Mouse (Mus musculus): Measurements from ENCODE around the gene Gmps. TPM values are rescaled to one million over a fixed set of nuclear protein-coding genes. Genes with fewer than 3 reads are reported as not detected.

Gmps gene
- 35.4 and 36.9 TPM in 2 replicates for polyA plus RNA-seq (2015; fragmentation: Nextera tagmentation; extraction: Ambion mirVana)

GRCm38 (mm10) chr3:63975955-63976908, at the start of gene Gmps:
Gmps (plus strand) TSS chr3:63976106.
- ATAC-seq (ENCODE audit: extremely low read depth, insufficient number of reproducible peaks, low FRiP score, low TSS enrichment): peak; percentile 92
- peak within 1 kb of the TSS; percentile 75 for H3K4me2 ChIP-seq
- H3K36me3 ChIP-seq: peaks cover 17% of the 10 kb centered on the region
- H3K27ac ChIP-seq (replicated peaks): peak within 1 kb of the TSS; percentile 94
- H3K4me1 ChIP-seq: peaks cover 28% of the 10 kb centered on the region
- peak within 1 kb of the TSS; percentile 89 for H3K4me3 ChIP-seq
- H3K9ac ChIP-seq: peak within 1 kb of the TSS; percentile 97
- WGBS: under 1% methylated on average over 67 of the region's 67 CpGs
- H3K9me3 ChIP-seq: no peaks in the 10 kb centered on the region
- H3K27me3 ChIP-seq (replicated peaks): no peaks in the 10 kb centered on the region

DNA sequence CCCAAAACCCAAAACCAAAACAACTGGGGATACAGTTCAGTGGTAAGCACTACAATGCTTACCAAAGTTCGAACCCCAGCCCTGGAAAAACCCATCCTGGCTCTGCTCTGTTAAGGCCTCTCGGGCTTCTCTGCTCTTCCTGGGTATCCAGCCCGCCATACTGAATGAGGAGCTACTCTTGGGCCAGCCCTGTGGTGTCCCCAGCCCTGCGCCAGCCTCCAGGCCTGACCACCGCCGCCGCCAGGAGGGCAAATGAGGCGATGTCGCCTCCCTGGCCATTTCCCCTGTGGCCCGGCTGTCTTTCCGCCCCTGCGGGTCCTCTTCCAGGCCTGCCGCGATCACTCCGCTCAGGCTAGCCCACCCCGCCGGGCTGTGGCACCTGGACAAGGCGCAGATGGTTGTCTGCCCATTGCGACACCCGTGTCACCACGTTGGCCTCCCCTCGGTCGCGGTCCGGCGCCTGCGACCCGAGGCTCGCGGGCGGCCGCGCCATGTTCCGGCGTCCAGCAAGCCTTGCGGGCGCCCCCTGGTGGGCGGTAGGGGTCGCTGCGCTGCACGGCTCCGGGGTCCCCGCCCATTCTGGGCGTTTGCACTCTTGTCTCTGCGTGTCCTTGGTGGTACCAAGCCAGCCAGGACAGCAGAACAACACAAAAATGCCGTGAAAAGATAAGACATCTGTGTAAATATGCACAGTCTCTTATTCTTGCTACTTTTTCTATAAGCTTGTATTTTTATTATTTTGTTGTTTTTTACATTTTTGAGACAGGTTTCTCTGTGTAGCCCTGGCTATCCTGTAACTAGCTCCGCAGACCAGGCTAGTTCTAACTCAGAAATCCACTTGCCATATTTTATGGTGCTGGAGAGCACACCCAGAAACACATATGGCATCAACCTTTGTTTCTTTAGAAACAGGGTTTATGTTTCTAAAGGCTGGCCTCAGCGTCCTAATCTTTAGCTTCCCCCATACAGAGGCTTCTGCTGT, 46.7 kb upstream of the Gmps start, which contains the start of gene E130311K13Rik:
TSS of gene E130311K13Rik (minus strand) at position 595 of the 982 bp plus-strand sequence.
- Histone ChIP-seq H3K27me3 (replicated peaks) (no peaks in the 10 kb centered on the region), H3K9me3 (no peaks in the 10 kb centered on the region), H3K36me3 (0 out of 2 replicates have a peak, but pooled peaks cover 4% of the 10 kb centered on the region), H3K4me2 (peak within 1 kb of the TSS; percentile 70), H3K9ac (peak within 1 kb of the TSS; percentile 92), H3K4me3 (peak within 1 kb of the TSS; percentile 67), H3K4me1 (0 out of 2 replicates have a peak, but pooled peaks cover 3% of the 10 kb centered on the region), H3K27ac (replicated peaks) (peak within 1 kb of the TSS; percentile 75)
- 4% methylated on average over 48 of the region's 48 CpGs for WGBS
- peak; percentile 81 for ATAC-seq (ENCODE audit: extremely low read depth, insufficient number of reproducible peaks, low FRiP score, low TSS enrichment)

- Histone ChIP-seq H3K4me3 (no peak overlapping the region), H3K27ac (replicated peaks) (no peak overlapping the region), H3K4me1 (no peaks in the 10 kb centered on the region), H3K9me3 (no peaks in the 10 kb centered on the region), H3K36me3 (peaks cover 32% of the 10 kb centered on the region), H3K4me2 (no peak overlapping the region), H3K9ac (no peak overlapping the region), H3K27me3 (replicated peaks) (no peaks in the 10 kb centered on the region)
- no peak for ATAC-seq (ENCODE audit: extremely low read depth, insufficient number of reproducible peaks, low FRiP score, low TSS enrichment)
- WGBS: 74% methylated on average over 2 of the region's 2 CpGs
These were observed 37.0 kb upstream of the Gmps start for GRCm38 (mm10) chr3:63938928-63939327.

DNA sequence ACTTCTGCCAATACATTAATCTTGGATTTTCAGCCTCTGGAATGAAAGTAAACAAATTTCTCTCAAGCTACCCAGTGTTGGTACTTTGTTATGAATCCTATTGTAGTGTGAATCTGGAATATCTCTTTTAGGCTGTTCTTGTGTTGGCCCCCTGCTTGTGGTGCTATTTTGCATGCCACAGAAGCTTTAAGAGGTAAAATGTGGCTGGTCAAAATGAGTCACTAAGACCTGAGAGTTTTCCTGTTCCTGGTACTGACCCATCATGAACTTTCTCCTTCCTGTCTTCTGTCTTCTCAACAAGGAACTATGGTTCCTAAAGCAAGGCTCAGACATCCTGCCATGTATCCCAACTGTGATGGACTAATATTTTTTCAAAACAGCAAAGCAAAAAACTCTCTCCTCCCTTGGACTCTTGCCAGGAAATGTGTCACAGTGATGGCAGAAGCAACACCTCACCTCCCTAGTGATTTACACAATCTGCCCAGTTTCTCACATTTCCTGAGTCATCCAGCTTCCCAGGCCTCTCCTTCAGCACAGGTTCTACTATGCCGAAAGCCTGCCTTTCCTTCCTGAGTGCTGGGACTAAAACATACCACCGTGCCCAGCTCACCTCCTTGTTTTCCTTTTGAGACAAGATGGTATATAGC, 34.6 kb upstream of the Gmps start:
- H3K36me3 ChIP-seq: peaks cover 41% of the 10 kb centered on the region
- no peak overlapping the region for H3K9ac ChIP-seq
- H3K4me3 ChIP-seq: no peak overlapping the region
- WGBS: 58% methylated on average over 2 of the region's 2 CpGs
- no peaks in the 10 kb centered on the region for H3K27me3 ChIP-seq (replicated peaks)
- ATAC-seq (ENCODE audit: extremely low read depth, insufficient number of reproducible peaks, low FRiP score, low TSS enrichment): no peak
- H3K4me1 ChIP-seq: no peaks in the 10 kb centered on the region
- no peaks in the 10 kb centered on the region for H3K9me3 ChIP-seq
- no peak overlapping the region for H3K4me2 ChIP-seq
- no peak overlapping the region for H3K27ac ChIP-seq (replicated peaks)

DNA sequence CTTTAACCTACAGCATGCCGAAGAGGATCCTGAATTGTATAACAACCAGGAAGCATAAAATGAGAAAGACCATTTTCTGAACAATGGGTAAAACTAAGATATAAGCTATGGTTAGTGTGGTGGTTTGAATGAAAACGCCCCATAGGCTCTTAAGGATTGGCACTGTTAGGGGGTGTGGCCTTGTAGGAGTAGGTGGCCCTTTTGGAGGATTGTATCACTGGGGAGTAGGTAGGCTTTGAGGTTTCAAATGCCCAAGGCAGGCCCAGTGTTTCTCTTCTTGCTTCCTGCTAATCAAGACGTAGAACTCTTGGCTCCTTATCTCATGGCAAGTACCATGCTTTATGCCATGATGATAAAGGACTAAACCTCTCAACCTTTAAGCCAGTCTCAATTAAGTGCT, 26.1 kb upstream of the Gmps start:
- no peak overlapping the region for H3K27ac ChIP-seq (replicated peaks)
- H3K4me1 ChIP-seq: no peaks in the 10 kb centered on the region
- WGBS: 66% methylated on average over 3 of the region's 3 CpGs
- H3K4me3 ChIP-seq: no peak overlapping the region
- H3K9ac ChIP-seq: no peak overlapping the region
- no peak overlapping the region for H3K4me2 ChIP-seq
- no peaks in the 10 kb centered on the region for H3K9me3 ChIP-seq
- no peaks in the 10 kb centered on the region for H3K27me3 ChIP-seq (replicated peaks)
- peaks cover 23% of the 10 kb centered on the region for H3K36me3 ChIP-seq
- ATAC-seq (ENCODE audit: extremely low read depth, insufficient number of reproducible peaks, low FRiP score, low TSS enrichment): no peak

- Histone ChIP-seq H3K27ac (replicated peaks) (peak overlapping the region; percentile 76), H3K9ac (peak overlapping the region; percentile 89), H3K36me3 (peaks cover 9% of the 10 kb centered on the region; the same call in 1 of the 2 replicates), H3K4me2 (peak overlapping the region; percentile 92), H3K9me3 (no peaks in the 10 kb centered on the region), H3K27me3 (replicated peaks) (peaks cover 14% of the 10 kb centered on the region), H3K4me1 (peaks cover 26% of the 10 kb centered on the region), H3K4me3 (peak overlapping the region; percentile 68)
- no peak for ATAC-seq (ENCODE audit: extremely low read depth, insufficient number of reproducible peaks, low FRiP score, low TSS enrichment)
- WGBS: 9% methylated on average over 24 of the region's 25 CpGs
These were observed 12.3 kb upstream of the Gmps start for GRCm38 (mm10) chr3:63963421-63964099.

DNA sequence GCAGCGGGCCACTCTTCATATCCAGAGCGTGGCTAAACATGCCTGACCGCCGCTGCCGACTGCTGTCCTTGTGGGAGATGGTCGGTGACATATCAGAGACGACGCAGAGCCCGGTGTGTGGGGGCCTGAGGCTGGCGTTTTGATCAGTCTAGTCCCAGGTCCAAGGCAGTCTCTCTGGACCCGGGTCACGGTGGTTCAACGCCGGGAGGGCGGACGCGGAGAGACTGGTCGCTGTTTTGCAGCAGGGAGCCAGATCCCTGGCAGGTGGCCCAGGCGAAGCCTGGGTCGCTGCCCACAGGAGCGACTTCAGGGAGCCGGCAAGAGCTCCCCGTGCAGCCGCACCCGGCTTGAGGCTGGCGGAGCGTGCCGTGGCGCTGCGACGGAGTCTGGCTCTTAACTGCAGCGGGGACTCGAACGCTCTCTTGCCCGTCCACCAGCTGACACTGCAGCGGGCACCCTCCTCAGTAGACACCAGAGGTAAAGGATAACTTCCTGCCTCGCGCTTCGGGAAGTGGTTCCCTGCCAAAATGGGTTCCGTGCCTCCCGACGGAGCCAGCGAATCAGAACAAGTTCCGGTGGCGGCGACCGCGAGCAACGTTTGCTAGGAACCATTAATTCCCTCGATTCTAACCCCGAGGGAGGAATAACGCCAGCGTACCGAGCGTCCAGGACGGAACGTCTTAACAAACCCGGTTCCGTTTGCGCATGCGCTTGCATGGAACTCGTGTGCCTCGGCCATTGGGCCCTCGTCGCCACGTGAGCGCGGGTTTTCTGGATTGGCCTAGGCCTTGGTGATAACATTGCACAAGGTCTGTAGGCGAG, 11.6 kb upstream of the Gmps start, which contains the start of gene Slc33a1:
TSS of gene Slc33a1 (minus strand) at position 669 of the 822 bp plus-strand sequence.
- peak; percentile 80 for ATAC-seq (ENCODE audit: extremely low read depth, insufficient number of reproducible peaks, low FRiP score, low TSS enrichment)
- WGBS: under 1% methylated on average over 69 of the region's 69 CpGs
- H3K4me3 ChIP-seq: peak within 1 kb of the TSS; percentile 68
- H3K27me3 ChIP-seq (replicated peaks): peaks cover 17% of the 10 kb centered on the region
- peaks cover 26% of the 10 kb centered on the region for H3K4me1 ChIP-seq
- peaks cover 8% of the 10 kb centered on the region; the same call in 1 of the 2 replicates for H3K36me3 ChIP-seq
- H3K4me2 ChIP-seq: peak within 1 kb of the TSS; percentile 92
- H3K9me3 ChIP-seq: no peaks in the 10 kb centered on the region
- H3K9ac ChIP-seq: peak within 1 kb of the TSS; percentile 89
- H3K27ac ChIP-seq (replicated peaks): peak within 1 kb of the TSS; percentile 76

DNA sequence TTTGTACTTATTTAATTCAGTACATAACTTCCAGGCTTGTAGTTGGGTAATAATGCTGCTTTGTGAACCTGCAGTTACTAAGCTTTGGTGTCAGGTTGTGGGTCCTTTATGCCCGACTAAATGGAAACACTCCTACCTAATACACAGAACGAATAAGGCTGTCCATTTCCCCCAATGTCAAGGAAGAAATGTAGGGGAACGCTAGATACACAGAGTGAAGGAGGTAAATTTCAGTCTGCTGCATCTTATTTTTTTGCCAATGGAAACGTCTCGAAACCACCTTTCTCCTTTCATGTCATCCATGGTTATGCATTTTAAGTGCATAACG, 11.0 kb upstream of the Gmps start:
- Histone ChIP-seq H3K4me1 (peaks cover 26% of the 10 kb centered on the region), H3K4me2 (peak overlapping the region; percentile 92), H3K9me3 (no peaks in the 10 kb centered on the region), H3K9ac (no peak overlapping the region), H3K36me3 (0 out of 2 replicates have a peak, but pooled peaks cover 3% of the 10 kb centered on the region), H3K4me3 (peak overlapping the region; percentile 68), H3K27ac (replicated peaks) (peak overlapping the region; percentile 76), H3K27me3 (replicated peaks) (peaks cover 17% of the 10 kb centered on the region)
- whole genome bisulfite sequencing: 76% methylated on average over 6 of the region's 6 CpGs
- no peak for ATAC-seq (ENCODE audit: extremely low read depth, insufficient number of reproducible peaks, low FRiP score, low TSS enrichment)

DNA sequence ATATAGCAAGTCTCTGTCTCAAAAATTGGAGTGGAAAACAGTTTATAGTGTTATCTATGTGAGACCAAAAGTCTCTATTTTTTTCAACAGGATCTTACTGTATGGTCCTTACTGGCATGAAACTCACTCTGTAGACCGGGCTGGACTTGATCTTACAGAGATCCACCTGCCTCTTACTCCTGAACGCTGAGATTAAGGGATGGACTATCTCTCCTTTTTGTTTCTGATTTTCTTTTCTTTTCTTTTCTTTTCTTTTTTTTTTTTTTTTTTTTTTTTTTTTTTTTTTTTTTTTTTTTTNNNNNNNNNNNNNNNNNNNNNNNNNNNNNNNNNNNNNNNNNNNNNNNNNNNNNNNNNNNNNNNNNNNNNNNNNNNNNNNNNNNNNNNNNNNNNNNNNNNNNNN, 10.0 kb upstream of the Gmps start:
- ATAC-seq (ENCODE audit: extremely low read depth, insufficient number of reproducible peaks, low FRiP score, low TSS enrichment): no peak
- Histone ChIP-seq H3K4me2 (no peak overlapping the region), H3K4me1 (peaks cover 26% of the 10 kb centered on the region), H3K4me3 (no peak overlapping the region), H3K9ac (no peak overlapping the region), H3K27ac (replicated peaks) (no peak overlapping the region), H3K9me3 (no peaks in the 10 kb centered on the region), H3K27me3 (replicated peaks) (peaks cover 17% of the 10 kb centered on the region), H3K36me3 (0 out of 2 replicates have a peak, but pooled peaks cover 3% of the 10 kb centered on the region)
- WGBS: 74% methylated on average over 2 of the region's 2 CpGs

Measured in heart, embryonic 13.5 days (tissue).